Mouse (Mus musculus) v-Abl transformed pro-B cells (cell line): Measurements from ENCODE around the gene Twf2.

Experiments used
- in situ Hi-C, 2 experiments: fragments of 400-800 bp; cut with MboI; formaldehyde crosslinking; loops; one replicate each; pipeline ENCODE4 v1.15.1; 2025; ENCODE audit not compliant: unreplicated experiment in 2 of 2

Twf2 gene

GRCm38 (mm10) chr9:106261491-106261890 lies 58.6 kb downstream of the Twf2 start:
- in situ Hi-C loops: loop anchor here in 1 of 2 experiments (25.0 kb wide), 2 partner anchors 574 to 774 kb away; no protein-coding TSS in a partner anchor

- in situ Hi-C loops: loop anchor here in 1 of 2 experiments (25.0 kb wide), 2 partner anchors 575 to 775 kb away; no protein-coding TSS in a partner anchor
Observed at GRCm38 (mm10) chr9:106262075-106262474, 59.2 kb downstream of the Twf2 start.

GRCm38 (mm10) chr9:106263381-106263924 lies 60.5 kb downstream of the Twf2 start:
- in situ Hi-C loops: loop anchor here in 1 of 2 experiments (25.0 kb wide), 2 partner anchors 576 to 776 kb away; no protein-coding TSS in a partner anchor
